29 mouse cellular contexts compared by ENCODE assay signal in the genomic region with DNA sequence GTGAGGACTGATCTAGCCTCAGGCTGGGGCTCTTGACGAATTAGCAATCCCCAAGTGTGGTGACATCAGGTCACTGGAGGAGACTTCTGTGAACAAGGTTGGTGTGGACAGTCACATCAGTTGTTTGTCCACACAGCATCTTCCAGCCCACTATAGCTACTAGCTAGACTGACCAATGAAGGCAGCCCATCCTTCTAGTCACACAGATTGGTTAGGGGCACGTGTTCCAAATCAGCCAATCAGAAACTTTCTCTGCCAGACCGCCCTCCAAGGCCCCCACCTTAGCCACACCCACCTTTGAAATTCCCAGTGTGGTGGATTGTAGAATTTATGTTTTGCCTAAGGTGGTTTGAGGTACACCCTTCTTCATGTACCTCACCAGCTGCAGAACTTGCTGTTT. TPM values are rescaled to one million over a fixed set of nuclear protein-coding genes. Genes with fewer than 3 reads are reported as not detected.
DNase-seq lines count a peak whose midpoint lies in the region; TF ChIP-seq lines count a peak whose summit lies in the region.
"Had no signal": no experiment of that assay in that cellular context is flagged by ENCODE, and none has a peak within 500 bp of the region (broad histone marks: within the 10 kb centered on the region; RNA-seq: fewer than 3 reads in every experiment).

No protein-coding gene starts in this region.

- H3K27ac ChIP-seq in CH12.LX (ENCODE audit: insufficient read depth, low read depth) (no peak overlapping the region), ES-E14 (ENCODE audit: insufficient read depth, low read depth, low read length, poor library complexity, severe bottlenecking) (no peak overlapping the region)
- H3K27ac ChIP-seq in layer of hippocampus, adult 2 months: no peak overlapping the region
- H3K27ac ChIP-seq: gastrocnemius, adult 2 months; heart, embryonic 15.5 days; hindbrain, embryonic 14.5 days; hindbrain, postnatal 0 days had no signal

- H3K36me3 ChIP-seq in C2C12 (ENCODE audit: control insufficient read depth, insufficient read depth) (no peaks in the 10 kb centered on the region), CH12.LX (replicated peaks in 1 of 2; ENCODE audit: control insufficient read depth in 1 of 2, insufficient read depth in 1 of 2, low read length in 1 of 2) (no peaks in the 10 kb centered on the region), ES-E14 (ENCODE audit: control insufficient read depth, insufficient read depth, low read length, poor library complexity, severe bottlenecking) (no peaks in the 10 kb centered on the region)
- H3K36me3 ChIP-seq: G1E; heart, embryonic 12.5 days; heart, embryonic 15.5 days; hindbrain, embryonic 10.5 days had no signal

- H3K4me3 ChIP-seq in C2C12 (ENCODE audit: insufficient read depth, poor library complexity, severe bottlenecking): no peak overlapping the region
- H3K4me3 ChIP-seq in CH12.LX (replicated peaks in 1 of 3; ENCODE audit: low read depth in 2 of 3, low read length in 2 of 3, poor library complexity in 1 of 3): no peak overlapping the region
- peak overlapping the region in 1 of 2 experiments; percentile 39; a peak in 2 of 4 replicates for H3K4me3 ChIP-seq in ES-E14 (ENCODE audit: insufficient read depth in 1 of 2, low read depth in 1 of 2, low read length in 2 of 2, poor library complexity in 1 of 2, severe bottlenecking in 1 of 2)
- H3K4me3 ChIP-seq in layer of hippocampus, adult 2 months: no peak overlapping the region
- H3K4me3 ChIP-seq: gastrocnemius, adult 2 months; heart, embryonic 12.5 days; heart, embryonic 15.5 days; hindbrain, embryonic 10.5 days had no signal

- dilution Hi-C loops in CH12.LX (cut with MboI; ENCODE audit: extremely low pct_ligation_motif_present, extremely low pct_unique_long_range_greater_than_20kb, low sequenced_read_pairs): no loop called here

- no peak for TF ChIP-seq RAD21 in CH12.LX (IDR thresholded peaks at IDR 0.05; ENCODE audit: low read depth, low read length)

- no peak for DNase-seq in CH12.LX (ENCODE audit: extremely low read depth)
- DNase-seq in ES-E14 (ENCODE audit: low read depth, low spot score): peak; percentile 51
- DNase-seq in ZHBTc4 (ENCODE audit: low read depth, low spot score): peak; percentile 90
- no peak for DNase-seq in ovary, postnatal 36 days (ENCODE audit: low spot score)
- no peak for DNase-seq in layer of hippocampus, adult 2 months (ENCODE audit: low spot score in 2 of 2)
- no peak for DNase-seq in c-Kit-positive CD71-positive TER-119-positive erythroid progenitor cells, embryonic 14.5 days (ENCODE audit: low spot score)
- DNase-seq: adrenal gland, adult 8-10 months; adrenal gland, postnatal 25 days; cerebellum, adult 18-20 months; cerebellum, adult 9-10 months; cerebellum, postnatal 14 days; forebrain, postnatal 0 days; gastrocnemius, adult 2 months; gastrocnemius, postnatal 14 days; heart, adult 18-20 months; heart, postnatal 10 days; heart, postnatal 36 days; kidney, adult 18-20 months had no signal

- H3K9ac ChIP-seq in CH12.LX (ENCODE audit: insufficient read depth, low read depth): no peak overlapping the region
- H3K9ac ChIP-seq in ES-E14 (ENCODE audit: insufficient read depth, low read depth, low read length, poor library complexity, severe bottlenecking): no peak overlapping the region
- H3K9ac ChIP-seq: forebrain, postnatal 0 days; heart, embryonic 12.5 days; heart, embryonic 15.5 days; hindbrain, embryonic 14.5 days had no signal

- no peak for TF ChIP-seq EP300 in CH12.LX (IDR thresholded peaks at IDR 0.05; ENCODE audit: low read length)

- peaks cover 5 to 6% of the 10 kb centered on the region in 2 experiments; a peak in 3 of 4 replicates for H3K4me1 ChIP-seq in CH12.LX (ENCODE audit: control insufficient read depth in 1 of 2, insufficient read depth in 2 of 2)
- H3K4me1 ChIP-seq in ES-E14 (ENCODE audit: control insufficient read depth in 2 of 2, insufficient read depth in 2 of 2, low read length in 2 of 2, poor library complexity in 1 of 2): peaks cover 1 to 19% of the 10 kb centered on the region in 2 experiments; a peak in 2 of 4 replicates
- H3K4me1 ChIP-seq: heart, embryonic 15.5 days had no signal

- TF ChIP-seq CTCF in C2C12 (IDR thresholded peaks at IDR 0.05; ENCODE audit: control insufficient read depth, insufficient read depth, insufficient read length): no peak
- TF ChIP-seq CTCF in CH12.LX (conservative IDR thresholded peaks at IDR 0.05 in 1 of 2, IDR thresholded peaks at IDR 0.05 in 1 of 2; ENCODE audit: low read depth in 2 of 2, low read length in 2 of 2): no peak
- no peak for TF ChIP-seq CTCF in layer of hippocampus, adult 2 months (conservative IDR thresholded peaks at IDR 0.05)

- in situ Hi-C loops in CH12.LX (cut with MboI; ENCODE audit: low pct_ligation_motif_present, low pct_unique_long_range_greater_than_20kb, low sequenced_read_pairs): no loop called here
- in situ Hi-C loops in ES-E14 (cut with MboI; ENCODE audit: low sequenced_read_pairs in 2 of 2, unreplicated experiment in 2 of 2): no loop called here

- H3K4me2 ChIP-seq in CH12.LX (ENCODE audit: insufficient read depth, low read depth, poor library complexity, severe bottlenecking): no peak overlapping the region
- H3K4me2 ChIP-seq: heart, embryonic 12.5 days; heart, embryonic 15.5 days; hindbrain, embryonic 14.5 days had no signal

- TF ChIP-seq POLR2A in CH12.LX (IDR thresholded peaks at IDR 0.05; ENCODE audit: low read depth, low read length): no peak

- no peak overlapping the region for H3ac ChIP-seq in C2C12 (ENCODE audit: control insufficient read depth, insufficient read length, low read depth)

- no peaks in the 10 kb centered on the region for H3K79me3 ChIP-seq in C2C12 (ENCODE audit: low read depth)

- no peaks in the 10 kb centered on the region for H3K79me2 ChIP-seq in C2C12 (ENCODE audit: control insufficient read depth, insufficient read depth)
- no peaks in the 10 kb centered on the region for H3K79me2 ChIP-seq in CH12.LX (replicated peaks; ENCODE audit: control insufficient read depth, extremely low read depth, insufficient read depth, poor library complexity, severe bottlenecking)

- H3K9me3 ChIP-seq in CH12.LX (replicated peaks; ENCODE audit: low read length): no peaks in the 10 kb centered on the region
- no peaks in the 10 kb centered on the region for H3K9me3 ChIP-seq in ES-E14 (ENCODE audit: control insufficient read depth, insufficient read depth, low read depth, low read length)
- H3K9me3 ChIP-seq: G1E; heart, embryonic 12.5 days; heart, embryonic 15.5 days; hindbrain, embryonic 10.5 days had no signal

- H3K27me3 ChIP-seq in C2C12 (ENCODE audit: control insufficient read depth, insufficient read depth, insufficient read length) (peaks cover 5% of the 10 kb centered on the region), CH12.LX (replicated peaks) (peaks cover 41% of the 10 kb centered on the region)

TF ChIP-seq in C2C12, 6 proteins besides CTCF, POLR2A, EP300 and RAD21:
- TF ChIP-seq FOSL1 (IDR thresholded peaks at IDR 0.05; ENCODE audit: insufficient read depth, low read length, poor library complexity, severe bottlenecking) (no peak), CEBPB (IDR thresholded peaks at IDR 0.05; ENCODE audit: low read depth) (no peak), MAX (IDR thresholded peaks at IDR 0.05) (no peak), MYOG (IDR thresholded peaks at IDR 0.05; ENCODE audit: control insufficient read depth, extremely low read depth, insufficient read length) (no peak), MYOD1 (IDR thresholded peaks at IDR 0.05; ENCODE audit: control insufficient read depth, insufficient read length, low read depth) (no peak), USF1 (IDR thresholded peaks at IDR 0.05; ENCODE audit: low read depth) (peak; percentile 49)

TF ChIP-seq in CH12.LX, 34 proteins besides CTCF, POLR2A, EP300 and RAD21:
- peak; percentile 69 for TF ChIP-seq USF2 (conservative IDR thresholded peaks at IDR 0.05; ENCODE audit: low read depth, low read length)
- no peak for TF ChIP-seq CHD2 (IDR thresholded peaks at IDR 0.05; ENCODE audit: low read length)
- TF ChIP-seq PAX5 (IDR thresholded peaks at IDR 0.05; ENCODE audit: low read length): no peak
- TF ChIP-seq USF1 (IDR thresholded peaks at IDR 0.05; ENCODE audit: low read depth, low read length): peak; percentile 72
- TF ChIP-seq JUND (conservative IDR thresholded peaks at IDR 0.05; ENCODE audit: low read depth, low read length): no peak

TF ChIP-seq in ES-E14, 5 proteins besides CTCF, POLR2A, EP300 and RAD21:
- TF ChIP-seq ZNF384 (IDR thresholded peaks at IDR 0.05; ENCODE audit: low read depth, low read length): no peak
- TF ChIP-seq HCFC1 (IDR thresholded peaks at IDR 0.05; ENCODE audit: borderline replicate concordance, insufficient read depth, low read length): no peak
- TF ChIP-seq CHD2 (IDR thresholded peaks at IDR 0.05; ENCODE audit: low read depth, low read length): peak; percentile 59; the same call in 1 of the 2 replicates
- TF ChIP-seq ZC3H11A (IDR thresholded peaks at IDR 0.05; ENCODE audit: borderline replicate concordance, low read depth, low read length): no peak

RNA-seq across cellular contexts. Expression of gene Ifnlr1, which starts 12.6 kb away (rescaled TPM):
- polyA plus RNA-seq in C2C12 (2012; fragmentation: generic; extraction: Trizol): not detected
- total RNA-seq in CH12.LX (2012; rRNA removed): 0.04 TPM in 1 of 2 replicates, not detected in the other
- total RNA-seq in CH12.LX (2014; rRNA removed): not detected in 2 replicates
- polyA plus RNA-seq in CH12.LX (2012; ENCODE audit: insufficient read length, low read depth): not detected in 2 replicates
- total RNA-seq in ES-E14 (2012; rRNA removed): 3.3 and 6.2 TPM in 2 replicates
- total RNA-seq in layer of hippocampus, adult 2 months (2021): under 1 TPM; 0.10 to 0.27 TPM
- polyA plus RNA-seq: G1E; inflammation-experienced regulatory T-cells, adult 6 months had no signal

RNA-seq across cellular contexts. Expression of gene Il22ra1, which starts 54.5 kb away (rescaled TPM):
- polyA plus RNA-seq in C2C12 (2012; fragmentation: generic; extraction: Trizol) (0.04 TPM), CH12.LX (2012; ENCODE audit: insufficient read length, low read depth) (not detected in 2 replicates)
- total RNA-seq in CH12.LX (2012; rRNA removed) (not detected in 2 replicates), CH12.LX (2014; rRNA removed) (not detected in 2 replicates), ES-E14 (2012; rRNA removed) (0.36 and 0.37 TPM in 2 replicates)
- total RNA-seq in layer of hippocampus, adult 2 months (2021): under 1 TPM; 0.12 to 0.13 TPM
- total RNA-seq: gastrocnemius, adult 2 months had no signal
- polyA plus RNA-seq: embryonic facial prominence, embryonic 11.5 days; forebrain, embryonic 11.5 days; forebrain, embryonic 14.5 days; forebrain, postnatal 0 days; G1E; heart, embryonic 12.5 days; hindbrain, embryonic 10.5 days; hindbrain, embryonic 14.5 days; hindbrain, postnatal 0 days; inflammation-experienced regulatory T-cells, adult 6 months had no signal

Comparison
In these comparisons a context has a peak if more than half of its experiments do, and no peak if none do; other contexts are left out.
1. DNase-seq: peak in ES-E14 (single experiment) and ZHBTc4 (single experiment); none in CH12.LX (single experiment), ovary, postnatal 36 days (single experiment), layer of hippocampus, adult 2 months (0 of 2) and c-Kit-positive CD71-positive TER-119-positive erythroid progenitor cells, embryonic 14.5 days (single experiment).